Mouse (Mus musculus): ENCODE data around the gene Praf2. TPM values are rescaled to one million over a fixed set of nuclear protein-coding genes. Genes with fewer than 3 reads are reported as not detected.

Gene Praf2
- total RNA-seq (2014; rRNA removed) (87.2 and 89.6 TPM in 2 replicates), polyA plus RNA-seq (2015; fragmentation: Nextera tagmentation; extraction: Ambion mirVana) (139 TPM in 2 replicates)

- H3K9ac ChIP-seq = peak within 1 kb of the TSS; percentile 55
- ATAC-seq = peak; percentile 97
- WGBS = 24% methylated on average over 42 of the region's 42 CpGs
- peak; percentile 16; the same call in 1 of the 2 replicates for TF ChIP-seq CTCF (IDR thresholded peaks at IDR 0.05; ENCODE audit: low read depth)
- H3K4me1 ChIP-seq (ENCODE audit: insufficient read depth) = no peaks in the 10 kb centered on the region
- H3K9me3 ChIP-seq (ENCODE audit: low read length) = no peaks in the 10 kb centered on the region
- H3K36me3 ChIP-seq (ENCODE audit: insufficient read depth) = 0 out of 2 replicates have a peak, but pooled peaks cover 2% of the 10 kb centered on the region
- H3K4me2 ChIP-seq (ENCODE audit: low read depth) = peak within 1 kb of the TSS; percentile 53
- no peaks in the 10 kb centered on the region for H3K27me3 ChIP-seq (ENCODE audit: insufficient read depth, low read length)
- DNase-seq = peak; percentile 89
- peak within 1 kb of the TSS; percentile 45 for H3K4me3 ChIP-seq (ENCODE audit: low read depth, low read length)
- H3K27ac ChIP-seq (ENCODE audit: low read depth, low read length) = peak within 1 kb of the TSS; percentile 59; the same call in 1 of the 2 replicates
Observed at GRCm38 (mm10) chrX:7728215-7728921, at the start of gene Praf2. Gene Praf2, plus strand, starts transcription at chrX:7728439.

- H3K4me3 ChIP-seq (ENCODE audit: low read depth, low read length) = no peak overlapping the region
- no peaks in the 10 kb centered on the region for H3K9me3 ChIP-seq (ENCODE audit: low read length)
- no peaks in the 10 kb centered on the region for H3K4me1 ChIP-seq (ENCODE audit: insufficient read depth)
- H3K9ac ChIP-seq = no peak overlapping the region
- TF ChIP-seq CTCF (IDR thresholded peaks at IDR 0.05; ENCODE audit: low read depth) = 0 out of 2 replicates have a peak, but pooled peaks have one; percentile 7
- no peak overlapping the region for H3K27ac ChIP-seq (ENCODE audit: low read depth, low read length)
- no peaks in the 10 kb centered on the region for H3K27me3 ChIP-seq (ENCODE audit: insufficient read depth, low read length)
- no peak overlapping the region for H3K4me2 ChIP-seq (ENCODE audit: low read depth)
- 41% methylated on average over 3 of the region's 3 CpGs for WGBS
- H3K36me3 ChIP-seq (ENCODE audit: insufficient read depth) = no peaks in the 10 kb centered on the region
- DNase-seq (no peak), ATAC-seq (no peak)
Observed at GRCm38 (mm10) chrX:7678986-7679385, 49.3 kb upstream of the Praf2 start.

GRCm38 (mm10) chrX:7679405-7680056, 48.7 kb upstream of the Praf2 start:
- H3K4me3 ChIP-seq (ENCODE audit: low read depth, low read length) = peak overlapping the region; percentile 21
- H3K27ac ChIP-seq (ENCODE audit: low read depth, low read length) = no peak overlapping the region
- WGBS = 29% methylated on average over 27 of the region's 27 CpGs
- peak; percentile 80 for TF ChIP-seq CTCF (IDR thresholded peaks at IDR 0.05; ENCODE audit: low read depth)
- no peaks in the 10 kb centered on the region for H3K4me1 ChIP-seq (ENCODE audit: insufficient read depth)
- peak; percentile 92 for DNase-seq
- H3K27me3 ChIP-seq (ENCODE audit: insufficient read depth, low read length) = no peaks in the 10 kb centered on the region
- peak; percentile 88 for ATAC-seq
- H3K4me2 ChIP-seq (ENCODE audit: low read depth) = peak overlapping the region; percentile 49
- H3K36me3 ChIP-seq (ENCODE audit: insufficient read depth) = no peaks in the 10 kb centered on the region
- H3K9ac ChIP-seq = no peak overlapping the region
- H3K9me3 ChIP-seq (ENCODE audit: low read length) = no peaks in the 10 kb centered on the region

- Histone ChIP-seq H3K9ac (no peak overlapping the region), H3K27me3 (ENCODE audit: insufficient read depth, low read length) (no peaks in the 10 kb centered on the region), H3K4me3 (ENCODE audit: low read depth, low read length) (peak overlapping the region; percentile 21), H3K9me3 (ENCODE audit: low read length) (no peaks in the 10 kb centered on the region), H3K27ac (ENCODE audit: low read depth, low read length) (no peak overlapping the region), H3K4me2 (ENCODE audit: low read depth) (peak overlapping the region; percentile 49), H3K36me3 (ENCODE audit: insufficient read depth) (no peaks in the 10 kb centered on the region), H3K4me1 (ENCODE audit: insufficient read depth) (no peaks in the 10 kb centered on the region)
- TF ChIP-seq CTCF (IDR thresholded peaks at IDR 0.05; ENCODE audit: low read depth) = no peak
- DNase-seq = no peak
- ATAC-seq = no peak
- WGBS = 42% methylated on average over 12 of the region's 12 CpGs
Observed at GRCm38 (mm10) chrX:7680057-7680412, 48.2 kb upstream of the Praf2 start.

- no peak within 1 kb of the TSS for H3K27ac ChIP-seq (ENCODE audit: low read depth, low read length)
- H3K9me3 ChIP-seq (ENCODE audit: low read length) = no peaks in the 10 kb centered on the region
- H3K4me3 ChIP-seq (ENCODE audit: low read depth, low read length) = peak within 1 kb of the TSS; percentile 21; the same call in 1 of the 2 replicates
- DNase-seq (no peak), ATAC-seq (no peak)
- H3K9ac ChIP-seq = no peak within 1 kb of the TSS
- H3K4me2 ChIP-seq (ENCODE audit: low read depth) = peak within 1 kb of the TSS; percentile 49
- H3K36me3 ChIP-seq (ENCODE audit: insufficient read depth) = no peaks in the 10 kb centered on the region
- 63% methylated on average over 14 of the region's 14 CpGs for WGBS
- TF ChIP-seq CTCF (IDR thresholded peaks at IDR 0.05; ENCODE audit: low read depth) = no peak
- H3K4me1 ChIP-seq (ENCODE audit: insufficient read depth) = no peaks in the 10 kb centered on the region
- H3K27me3 ChIP-seq (ENCODE audit: insufficient read depth, low read length) = no peaks in the 10 kb centered on the region
Observed at GRCm38 (mm10) chrX:7680864-7681263, 47.4 kb upstream of the Praf2 start, which contains the start of gene Magix. Gene Magix, minus strand, starts transcription at chrX:7681251.

- Histone ChIP-seq H3K27me3 (ENCODE audit: insufficient read depth, low read length) (no peaks in the 10 kb centered on the region), H3K4me3 (ENCODE audit: low read depth, low read length) (no peak overlapping the region), H3K4me1 (ENCODE audit: insufficient read depth) (no peaks in the 10 kb centered on the region), H3K9ac (no peak overlapping the region), H3K36me3 (ENCODE audit: insufficient read depth) (no peaks in the 10 kb centered on the region), H3K4me2 (ENCODE audit: low read depth) (no peak overlapping the region), H3K27ac (ENCODE audit: low read depth, low read length) (no peak overlapping the region), H3K9me3 (ENCODE audit: low read length) (no peaks in the 10 kb centered on the region)
- no peak for ATAC-seq
- TF ChIP-seq CTCF (IDR thresholded peaks at IDR 0.05; ENCODE audit: low read depth) = no peak
- DNase-seq = no peak
- 89% methylated on average over 2 of the region's 2 CpGs for WGBS
Observed at GRCm38 (mm10) chrX:7688321-7688720, 39.9 kb upstream of the Praf2 start.

- no peaks in the 10 kb centered on the region for H3K4me1 ChIP-seq (ENCODE audit: insufficient read depth)
- H3K4me2 ChIP-seq (ENCODE audit: low read depth) = no peak overlapping the region
- H3K4me3 ChIP-seq (ENCODE audit: low read depth, low read length) = no peak overlapping the region
- H3K9ac ChIP-seq = no peak overlapping the region
- H3K27me3 ChIP-seq (ENCODE audit: insufficient read depth, low read length) = no peaks in the 10 kb centered on the region
- no peak overlapping the region for H3K27ac ChIP-seq (ENCODE audit: low read depth, low read length)
- TF ChIP-seq CTCF (IDR thresholded peaks at IDR 0.05; ENCODE audit: low read depth) = no peak
- 75% methylated on average over 3 of the region's 3 CpGs for WGBS
- H3K36me3 ChIP-seq (ENCODE audit: insufficient read depth) = no peaks in the 10 kb centered on the region
- H3K9me3 ChIP-seq (ENCODE audit: low read length) = no peaks in the 10 kb centered on the region
- no peak for ATAC-seq
- DNase-seq = no peak
Observed at GRCm38 (mm10) chrX:7690486-7690885, 37.8 kb upstream of the Praf2 start.
